Mouse (Mus musculus) liver, postnatal 0 days (tissue): Measurements from ENCODE around the gene Prss44. TPM values are rescaled to one million over a fixed set of nuclear protein-coding genes. Genes with fewer than 3 reads are reported as not detected.
A peak's percentile ranks its signal among the peaks of the same experiment; 100 is the strongest.

Source experiments
- ATAC-seq: fragments of 200-750 bp; cut with Nextera tagmentation; 2 replicates; pipeline ENCODE4 v1.8.0; 2017; ENCODE audit warnings: mild to moderate bottlenecking, moderate library complexity
- DNase-seq: peaks from one replicate; pipeline ENCODE4 v3.0.0-alpha.2; 2016
- H3K27ac ChIP-seq: fragments of 300-500 bp; sonication (generic); 2 replicates; pipeline ENCODE4 v1.5.1; 2014; ENCODE audit warnings: antibody characterized with exemption, moderate library complexity, mild to moderate bottlenecking, low read depth
- H3K27me3 ChIP-seq: fragments of 300-500 bp; sonication (generic); 2 replicates; pipeline ENCODE4 v1.6.1; 2014; ENCODE audit warnings: low read length, control low read depth, mixed read lengths; ENCODE audit not compliant: insufficient read depth
- H3K36me3 ChIP-seq: fragments of 300-500 bp; sonication (generic); replicated peaks from 2 replicates; pipeline ENCODE4 v1.6.1; 2014; ENCODE audit warnings: mild to moderate bottlenecking, control low read depth, low read length, moderate library complexity, mixed read lengths; ENCODE audit not compliant: insufficient read depth
- H3K4me1 ChIP-seq: fragments of 300-500 bp; sonication (generic); 2 replicates; pipeline ENCODE4 v1.6.1; 2014; ENCODE audit warnings: antibody characterized with exemption, mild to moderate bottlenecking, control low read depth; ENCODE audit not compliant: insufficient read depth
- H3K4me2 ChIP-seq: fragments of 300-500 bp; sonication (generic); 2 replicates; pipeline ENCODE4 v1.6.1; 2014; ENCODE audit warnings: low read depth, mild to moderate bottlenecking, low read length, moderate library complexity, mixed read lengths
- H3K4me3 ChIP-seq: fragments of 300-500 bp; sonication (generic); 2 replicates; pipeline ENCODE4 v1.5.1; 2014; ENCODE audit warnings: low read depth, low read length
- H3K9ac ChIP-seq: fragments of 300-500 bp; sonication (generic); replicated peaks from 2 replicates; pipeline ENCODE4 v1.6.1; 2014; ENCODE audit warnings: mild to moderate bottlenecking, moderate library complexity
- H3K9me3 ChIP-seq: fragments of 300-500 bp; sonication (generic); 2 replicates; pipeline ENCODE4 v1.6.1; 2016; ENCODE audit warnings: mild to moderate bottlenecking, control low read depth, low read length, mixed read lengths
- CTCF ChIP-seq: sonication (generic); IDR thresholded peaks from 2 replicates; pipeline ENCODE4 v1.5.1; 2016; ENCODE audit warnings: antibody characterized with exemption, low read depth
- EP300 ChIP-seq: IDR thresholded peaks from 2 replicates; pipeline ENCODE4 v1.6.1; 2016; ENCODE audit warnings: antibody characterized with exemption, low read depth, mild to moderate bottlenecking
- WGBS: fragments of 180-500 bp; shearing (Covaris S2); extraction: QIAGEN DNeasy Blood & Tissue Kit; methylation state at CpG from one replicate; pipeline ENCODE4 v1.1.7; 2014; ENCODE audit not compliant: insufficient replicate concordance; 5-methylcytosine and 5-hydroxymethylcytosine counted together
- polyA plus RNA-seq: library from polyadenylated mRNA; unstranded; fragments of >200 nt; fragmentation: Nextera tagmentation; extraction: Ambion mirVana; gene quantifications from 2 replicates; pipeline ENCODE4 v1.2.1, GENCODE M21; 2015

Prss44 gene
- polyA plus RNA-seq, 1 experiment from 2014 or later: not detected

GRCm38 (mm10) chr9:110840905-110841304, 27.1 kb downstream of the Prss44 start:
- no peaks in the 10 kb centered on the region for H3K27me3 ChIP-seq
- peaks cover 9% of the 10 kb centered on the region for H3K4me1 ChIP-seq
- no peak overlapping the region for H3K9ac ChIP-seq
- H3K9me3 ChIP-seq: no peaks in the 10 kb centered on the region
- no peaks in the 10 kb centered on the region for H3K36me3 ChIP-seq
- DNase-seq: no peak
- no peak overlapping the region for H3K4me2 ChIP-seq
- 69% methylated on average over 6 of the region's 6 CpGs for WGBS
- H3K4me3 ChIP-seq: no peak overlapping the region
- no peak for ATAC-seq
- peak overlapping the region; percentile 30; the same call in 1 of the 2 replicates for H3K27ac ChIP-seq
- TF ChIP-seq EP300: no peak
- TF ChIP-seq CTCF: no peak

- no peaks in the 10 kb centered on the region for H3K9me3 ChIP-seq
- no peaks in the 10 kb centered on the region for H3K36me3 ChIP-seq
- H3K27ac ChIP-seq: peak overlapping the region; percentile 30; the same call in 1 of the 2 replicates
- peak; percentile 50 for ATAC-seq
- no peak overlapping the region for H3K4me3 ChIP-seq
- no peaks in the 10 kb centered on the region for H3K27me3 ChIP-seq
- DNase-seq: no peak
- 19% methylated on average over 2 of the region's 2 CpGs for WGBS
- no peak for TF ChIP-seq EP300
- no peak for TF ChIP-seq CTCF
- H3K4me1 ChIP-seq: peaks cover 9% of the 10 kb centered on the region
- H3K4me2 ChIP-seq: no peak overlapping the region
- H3K9ac ChIP-seq: no peak overlapping the region
Observed at GRCm38 (mm10) chr9:110841438-110841837, 27.6 kb downstream of the Prss44 start.

GRCm38 (mm10) chr9:110844206-110844605, 30.4 kb downstream of the Prss44 start, which contains the start of gene Prss46:
Gene Prss46, plus strand, starts transcription at chr9:110844506.
- 70% methylated on average over 10 of the region's 10 CpGs for WGBS
- Histone ChIP-seq H3K36me3 (no peaks in the 10 kb centered on the region), H3K4me1 (peaks cover 9% of the 10 kb centered on the region), H3K9ac (no peak within 1 kb of the TSS), H3K27me3 (no peaks in the 10 kb centered on the region), H3K4me2 (no peak within 1 kb of the TSS), H3K27ac (no peak within 1 kb of the TSS), H3K9me3 (no peaks in the 10 kb centered on the region), H3K4me3 (no peak within 1 kb of the TSS)
- DNase-seq (no peak), ATAC-seq (no peak)
- no peak for TF ChIP-seq EP300

GRCm38 (mm10) chr9:110849162-110849561, 35.4 kb downstream of the Prss44 start:
- Histone ChIP-seq H3K4me3 (no peak overlapping the region), H3K27me3 (no peaks in the 10 kb centered on the region), H3K9ac (no peak overlapping the region), H3K27ac (no peak overlapping the region), H3K4me1 (no peaks in the 10 kb centered on the region), H3K4me2 (no peak overlapping the region), H3K9me3 (no peaks in the 10 kb centered on the region), H3K36me3 (no peaks in the 10 kb centered on the region)
- DNase-seq (no peak), ATAC-seq (no peak)
- WGBS: 81% methylated on average over 7 of the region's 7 CpGs
- TF ChIP-seq CTCF: no peak
- TF ChIP-seq EP300: no peak

GRCm38 (mm10) chr9:110855903-110856302, 42.1 kb downstream of the Prss44 start:
- H3K4me3 ChIP-seq: no peak overlapping the region
- H3K36me3 ChIP-seq: no peaks in the 10 kb centered on the region
- H3K4me1 ChIP-seq: peaks cover 3% of the 10 kb centered on the region
- TF ChIP-seq EP300 (no peak), CTCF (no peak)
- H3K9ac ChIP-seq: no peak overlapping the region
- WGBS: 70% methylated on average over 7 of the region's 7 CpGs
- no peak overlapping the region for H3K4me2 ChIP-seq
- DNase-seq (no peak), ATAC-seq (no peak)
- H3K27me3 ChIP-seq: peaks cover 5% of the 10 kb centered on the region; the same call in 1 of the 2 replicates
- H3K27ac ChIP-seq: no peak overlapping the region
- no peaks in the 10 kb centered on the region for H3K9me3 ChIP-seq

- ATAC-seq: no peak
Observed at GRCm38 (mm10) chr9:110856920-110857319, 43.1 kb downstream of the Prss44 start.

More at GRCm38 (mm10) chr9:110856920-110857319, 43.1 kb downstream of the Prss44 start:
- Histone ChIP-seq H3K9me3 (no peaks in the 10 kb centered on the region), H3K4me2 (no peak overlapping the region), H3K36me3 (no peaks in the 10 kb centered on the region), H3K4me3 (no peak overlapping the region), H3K9ac (no peak overlapping the region), H3K27me3 (peaks cover 5% of the 10 kb centered on the region; the same call in 1 of the 2 replicates), H3K4me1 (peaks cover 3% of the 10 kb centered on the region), H3K27ac (no peak overlapping the region)
- no peak for DNase-seq
- 19% methylated on average over 4 of the region's 4 CpGs for WGBS
- peak; percentile 7; the same call in 1 of the 2 replicates for TF ChIP-seq EP300
- no peak for TF ChIP-seq CTCF
